Mouse (Mus musculus): ENCODE measurements around the gene Cyp2c39. TPM values are rescaled to one million over a fixed set of nuclear protein-coding genes. Genes with fewer than 3 reads are reported as not detected.

The Cyp2c39 gene
- not detected in 2 replicates for polyA plus RNA-seq (2012; rRNA removed; ENCODE audit: low replicate concordance)

DNA sequence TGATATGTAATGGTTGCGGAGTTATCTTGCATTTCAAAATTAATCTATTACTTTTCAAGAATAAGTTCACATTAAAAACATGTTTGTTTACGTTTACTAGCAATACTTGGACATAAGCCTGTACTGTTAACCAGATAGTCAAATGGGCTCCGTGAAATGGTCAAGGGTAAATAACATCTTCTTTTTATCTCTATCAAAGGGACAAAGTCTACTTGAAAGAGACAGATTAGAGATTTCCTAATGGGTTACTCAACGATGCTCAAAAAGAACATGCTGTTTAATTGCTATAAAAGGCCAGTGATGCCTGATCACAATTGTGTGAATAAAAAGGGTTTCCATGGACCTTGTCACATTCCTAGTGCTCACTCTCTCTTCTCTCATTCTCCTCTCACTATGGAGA lies at the start of gene Cyp2c39:
Cyp2c39 (plus strand) TSS at position 329 of the 400 bp plus-strand sequence.

DNA sequence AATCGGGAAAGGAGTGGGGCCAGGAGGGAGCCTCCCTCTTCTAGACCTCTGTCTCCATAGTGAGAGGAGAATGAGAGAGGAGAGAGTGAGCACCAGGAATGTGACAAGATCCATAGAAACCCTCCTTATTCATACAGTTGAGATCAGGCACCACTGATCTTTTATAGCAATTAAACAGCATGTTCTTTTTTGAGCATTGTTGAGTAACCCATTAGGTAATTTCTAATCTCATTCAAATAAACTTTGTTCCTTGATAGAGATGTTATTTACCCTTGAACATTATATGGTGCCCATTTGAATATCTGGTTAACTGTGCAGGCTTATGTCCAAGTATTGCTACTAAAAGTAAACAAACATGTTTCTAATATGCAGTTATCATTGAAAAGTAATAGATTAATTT lies 47.7 kb upstream of the Cyp2c39 start, which contains the start of gene Cyp2c38:
Cyp2c38 (minus strand) TSS at position 135 of the 400 bp plus-strand sequence.

Other genes with a start within 250 kb of the Cyp2c39 start
- 5.5 and 12.3 TPM in 2 replicates for gene Cyp2c29, start 241.5 kb upstream of the Cyp2c39 start, polyA plus RNA-seq (2012; rRNA removed; ENCODE audit: low replicate concordance)
- 0.11 and 0.13 TPM in 2 replicates for gene Cyp2c38, start 47.8 kb upstream of the Cyp2c39 start, polyA plus RNA-seq (2012; rRNA removed; ENCODE audit: low replicate concordance)
- gene Cyp2c67, start 138.2 kb downstream of the Cyp2c39 start, polyA plus RNA-seq (2012; rRNA removed; ENCODE audit: low replicate concordance): 0.15 and 0.30 TPM in 2 replicates
- gene Cyp2c68, start 230.2 kb downstream of the Cyp2c39 start, polyA plus RNA-seq (2012; rRNA removed; ENCODE audit: low replicate concordance): 13.2 and 29.0 TPM in 2 replicates